Mouse (Mus musculus) heart, adult 8-10 months (tissue): ENCODE data around the gene Mettl13. TPM values are rescaled to one million over a fixed set of nuclear protein-coding genes. Genes with fewer than 3 reads are reported as not detected.

ENCODE experiments used
- DNase-seq: peaks from one replicate; pipeline ENCODE4 v3.0.0; 2022; ENCODE audit warnings: low spot score
- total RNA-seq, 4 experiments: library from RNA; stranded (reverse); gene quantifications; 2 replicates each; pipeline ENCODE4 v1.2.4; 2022

Gene Mettl13
- total RNA-seq, 4 experiments from 2014 or later, result 4.5 to 6.7 (median 5.6) TPM

GRCm38 (mm10) chr1:162533766-162534560 is 14.4 kb downstream of the Mettl13 start:
- no peak for DNase-seq

GRCm38 (mm10) chr1:162532330-162532729 is 16.0 kb downstream of the Mettl13 start:
- no peak for DNase-seq

GRCm38 (mm10) chr1:162531584-162531983 is 16.8 kb downstream of the Mettl13 start:
- no peak for DNase-seq

GRCm38 (mm10) chr1:162530666-162531065 is 17.7 kb downstream of the Mettl13 start:
- DNase-seq, result no peak

GRCm38 (mm10) chr1:162529651-162530050 is 18.7 kb downstream of the Mettl13 start:
- DNase-seq, result no peak

GRCm38 (mm10) chr1:162515116-162515515 is 33.2 kb downstream of the Mettl13 start:
- DNase-seq, result no peak

GRCm38 (mm10) chr1:162510013-162510356 is 38.4 kb downstream of the Mettl13 start:
- no peak for DNase-seq

GRCm38 (mm10) chr1:162509329-162510012 is 38.9 kb downstream of the Mettl13 start:
- DNase-seq, result peak; percentile 66

DNA sequence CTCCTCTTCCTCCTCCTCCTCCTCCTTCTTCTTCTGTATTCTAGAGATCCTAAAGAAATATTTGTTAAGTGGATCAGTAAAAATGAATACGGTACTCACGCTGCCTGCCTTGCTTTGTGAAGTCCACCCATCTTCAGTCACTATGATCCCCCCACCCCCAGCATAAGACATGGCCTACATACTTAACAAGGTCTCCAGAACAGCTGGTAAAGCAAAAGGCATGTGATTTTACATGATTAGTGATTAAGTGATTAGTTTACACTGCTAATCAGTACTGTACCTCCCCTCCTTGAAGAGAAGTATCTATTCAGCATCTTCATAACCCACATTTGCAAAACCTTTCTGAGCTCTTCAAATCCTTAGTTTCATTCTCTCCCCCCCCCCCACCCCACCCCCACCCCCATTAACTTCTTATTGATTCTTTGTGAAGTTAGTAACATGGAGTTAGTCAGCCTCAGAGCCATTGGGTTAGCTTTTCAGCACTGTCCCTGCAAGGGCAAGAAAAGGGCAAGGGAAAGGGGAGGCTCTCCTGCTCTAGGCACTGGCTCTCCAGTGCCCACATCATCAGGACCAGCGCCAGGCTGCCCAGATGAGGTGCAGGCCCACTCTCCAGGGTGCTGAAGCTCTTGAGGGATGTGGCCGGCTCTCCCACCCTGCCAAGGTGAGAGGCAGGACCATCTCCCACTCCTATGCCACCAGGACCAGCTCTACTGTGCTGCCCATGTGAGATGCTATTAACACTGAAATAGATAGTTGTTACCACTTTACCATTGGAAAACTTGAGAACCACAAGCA is 39.9 kb downstream of the Mettl13 start:
- no peak for DNase-seq

DNA sequence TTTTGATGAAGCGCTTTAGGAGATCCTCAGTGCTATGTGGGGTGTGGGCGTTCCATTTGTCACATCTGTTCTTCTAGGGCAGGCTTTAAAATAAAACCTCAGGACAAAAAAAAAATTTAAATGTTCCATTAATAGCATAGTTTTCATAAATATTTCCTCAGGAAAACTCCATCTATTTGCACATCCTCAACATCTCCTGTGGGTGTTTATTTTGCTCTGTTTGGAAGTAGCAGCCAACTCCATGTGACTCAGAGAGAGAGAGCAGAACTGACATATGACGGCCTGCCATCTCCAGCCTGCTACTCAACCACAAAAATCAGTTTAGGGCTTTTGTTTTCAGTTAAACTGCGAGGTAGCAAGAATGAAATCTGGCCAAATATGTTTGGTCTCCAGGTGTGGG is 41.8 kb downstream of the Mettl13 start:
- DNase-seq, result no peak

DNA sequence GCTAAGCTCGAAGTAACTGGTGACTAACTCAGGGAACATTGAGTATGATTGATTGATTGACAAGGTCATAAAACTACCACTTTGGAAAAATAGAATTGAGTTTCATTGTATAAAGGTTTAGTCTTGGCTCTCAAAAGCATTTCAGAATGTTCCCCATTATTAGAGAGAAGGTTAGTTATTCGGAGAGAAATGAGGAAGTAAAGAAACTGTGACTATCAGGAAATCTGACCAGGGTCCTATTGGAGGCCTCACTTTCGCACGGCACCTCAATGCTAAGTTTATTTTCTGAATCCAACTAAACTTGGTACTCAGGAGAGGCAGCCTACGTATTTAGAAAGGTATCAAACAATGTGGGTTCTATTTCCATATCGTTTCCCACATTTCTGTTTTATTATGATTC is 42.7 kb downstream of the Mettl13 start:
- no peak for DNase-seq

Other genes with a start within 250 kb of the Mettl13 start
- 1 to 10 TPM; 2.6 to 4.6 (median 4.1) TPM for gene Dnm3, start 70.5 kb downstream of the Mettl13 start, total RNA-seq
- gene Vamp4, start 22.0 kb upstream of the Mettl13 start, total RNA-seq, result 10 to 100 TPM; 20.9 to 25.3 (median 24.1) TPM
- 1 to 10 TPM; 2.8 to 3.9 (median 3.4) TPM for gene Myoc, start 90.6 kb upstream of the Mettl13 start, total RNA-seq
- not detected for gene Myocos, start 109.7 kb upstream of the Mettl13 start, total RNA-seq
- 10 to 100 TPM; 68.5 to 76.0 (median 71.9) TPM for gene Prrc2c, start 192.0 kb upstream of the Mettl13 start, total RNA-seq